Mouse (Mus musculus): Measurements from ENCODE around the gene Retreg3. TPM values are rescaled to one million over a fixed set of nuclear protein-coding genes. Genes with fewer than 3 reads are reported as not detected.
"Not testable (repeated sequence)": the region's sequence is repeated elsewhere in the genome, so short reads cannot be mapped to it uniquely, and the experiment has no call there.

Retreg3 gene
- total RNA-seq, 4 experiments from 2014 or later, result 28.8 to 30.4 (median 30.1) TPM

DNA sequence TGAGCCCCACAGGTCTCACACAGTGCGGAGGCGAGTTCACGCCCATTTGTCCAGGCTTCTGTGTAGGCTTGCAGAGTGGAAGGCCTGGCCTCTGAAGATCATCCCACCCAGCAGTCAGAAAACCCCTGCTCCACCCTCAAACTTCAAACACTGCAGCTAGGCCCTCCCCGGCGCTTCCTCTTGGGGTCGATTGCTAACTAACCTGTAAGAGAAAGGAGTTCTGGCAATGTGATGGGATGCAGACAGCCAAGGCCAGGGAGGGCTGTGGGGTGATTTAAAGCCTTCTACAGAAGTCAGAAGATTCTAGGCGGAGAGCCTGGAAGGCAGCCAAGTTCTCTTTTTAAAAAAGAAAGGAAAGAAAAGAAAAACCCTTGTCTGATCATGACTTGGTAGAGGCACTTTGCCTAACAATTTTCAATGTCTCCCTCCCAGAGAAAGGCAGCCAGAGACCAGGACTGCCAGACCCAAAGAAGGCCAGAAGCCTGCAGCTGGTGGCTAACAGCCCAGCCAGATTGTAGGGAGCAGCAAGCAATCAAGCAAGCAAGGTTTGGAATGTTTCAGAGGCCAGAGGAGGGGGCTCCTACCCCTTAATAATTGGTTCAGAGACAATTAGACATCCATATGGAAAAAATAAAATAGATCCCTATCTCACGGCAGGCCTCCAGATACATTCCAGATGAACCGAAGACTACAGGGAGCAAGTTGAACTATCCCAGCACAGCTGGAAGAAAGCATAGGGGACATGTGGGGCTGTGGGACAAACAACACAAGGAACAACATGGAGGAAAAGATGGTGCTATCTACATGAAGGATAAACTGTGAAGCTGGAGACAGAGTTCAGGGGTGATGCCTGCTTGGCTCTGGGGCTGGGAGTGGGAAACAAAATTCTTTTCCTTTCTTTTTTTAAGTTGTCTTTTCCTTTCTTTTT, 29.7 kb upstream of the Retreg3 start:
- DNase-seq (ENCODE audit: low spot score in 2 of 2), result peak in 1 of 2 experiments; percentile 26

DNA sequence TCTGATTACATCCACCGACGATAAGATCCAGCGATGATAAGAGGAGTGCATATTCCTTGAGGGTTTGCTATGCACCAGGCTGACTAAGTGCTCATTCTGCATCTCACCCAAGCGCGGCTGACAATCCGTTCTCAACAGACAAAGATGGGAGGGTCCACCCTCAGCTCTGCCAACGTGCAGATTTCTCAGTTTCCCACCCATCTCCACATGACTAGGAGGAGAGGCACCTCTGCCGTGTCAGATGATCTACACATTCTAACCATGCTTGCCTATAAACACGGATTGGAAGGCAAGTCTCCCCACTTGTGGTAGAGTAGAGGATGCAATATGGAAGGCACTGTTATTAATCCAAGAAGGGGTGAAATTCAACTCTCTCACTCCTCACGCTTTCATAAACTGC, 29.1 kb upstream of the Retreg3 start:
- no peak for DNase-seq (ENCODE audit: low spot score in 2 of 2)

DNA sequence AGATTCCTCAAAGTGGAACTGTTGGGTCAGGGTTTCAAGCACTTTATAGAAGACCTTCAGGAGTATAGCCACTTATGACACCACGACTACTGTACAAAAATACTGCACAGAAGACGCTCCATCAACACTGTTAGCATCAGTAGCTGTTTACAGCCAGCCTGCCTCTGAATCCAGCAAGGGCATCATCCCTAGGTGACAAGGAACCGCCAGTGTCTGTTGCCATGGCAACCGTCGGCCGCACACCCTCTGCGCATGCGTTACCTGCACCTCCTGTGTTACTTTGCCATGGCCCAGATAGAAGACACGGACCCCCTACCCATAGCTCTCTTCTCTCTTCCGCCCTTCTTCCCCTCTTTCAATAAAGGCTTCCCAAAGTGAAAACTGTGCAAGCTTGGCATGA, 26.7 kb upstream of the Retreg3 start:
- DNase-seq (ENCODE audit: low spot score in 2 of 2), result no peak

DNA sequence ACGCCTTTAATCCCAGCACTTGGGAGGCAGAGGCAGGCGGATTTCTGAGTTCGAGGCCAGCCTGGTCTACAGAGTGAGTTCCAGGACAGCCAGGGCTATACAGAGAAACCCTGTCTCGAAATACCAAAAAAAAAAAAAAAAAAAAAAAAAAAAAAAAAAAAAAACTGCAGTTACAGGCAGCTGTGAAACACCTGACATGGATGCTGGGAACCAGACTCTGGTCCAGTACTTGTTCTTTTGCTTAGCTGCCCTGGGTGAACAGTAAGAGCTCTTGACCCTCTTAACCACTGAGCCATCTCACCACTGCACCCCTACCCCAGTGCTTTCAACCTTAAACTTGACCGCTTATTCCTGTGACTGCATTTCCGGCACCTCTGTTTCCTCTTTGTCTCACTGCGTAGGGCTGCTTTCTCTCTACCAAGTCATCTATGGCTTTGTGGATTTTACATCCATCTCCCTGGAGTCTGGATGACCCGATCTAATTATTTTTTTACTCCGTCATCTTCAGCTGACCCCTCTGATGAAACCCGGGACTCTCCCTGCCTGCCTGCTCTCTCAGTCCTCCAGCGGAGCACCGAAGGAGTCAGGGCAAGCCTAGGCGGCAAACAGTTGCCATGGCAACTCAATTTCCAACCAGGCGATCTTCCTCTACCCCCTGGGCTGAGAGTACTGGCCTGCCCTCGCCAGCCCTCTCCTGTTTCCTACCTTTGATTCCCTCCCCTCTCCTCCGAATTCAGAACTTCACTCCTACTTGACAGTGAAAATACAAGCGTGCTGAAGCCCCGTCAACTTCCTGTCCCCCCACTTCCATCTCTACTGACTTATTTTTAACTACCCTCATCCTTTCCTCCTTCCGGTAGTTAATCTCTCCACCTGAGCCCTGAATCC, 23.9 kb upstream of the Retreg3 start:
- no peak for DNase-seq (ENCODE audit: low spot score in 2 of 2)

DNA sequence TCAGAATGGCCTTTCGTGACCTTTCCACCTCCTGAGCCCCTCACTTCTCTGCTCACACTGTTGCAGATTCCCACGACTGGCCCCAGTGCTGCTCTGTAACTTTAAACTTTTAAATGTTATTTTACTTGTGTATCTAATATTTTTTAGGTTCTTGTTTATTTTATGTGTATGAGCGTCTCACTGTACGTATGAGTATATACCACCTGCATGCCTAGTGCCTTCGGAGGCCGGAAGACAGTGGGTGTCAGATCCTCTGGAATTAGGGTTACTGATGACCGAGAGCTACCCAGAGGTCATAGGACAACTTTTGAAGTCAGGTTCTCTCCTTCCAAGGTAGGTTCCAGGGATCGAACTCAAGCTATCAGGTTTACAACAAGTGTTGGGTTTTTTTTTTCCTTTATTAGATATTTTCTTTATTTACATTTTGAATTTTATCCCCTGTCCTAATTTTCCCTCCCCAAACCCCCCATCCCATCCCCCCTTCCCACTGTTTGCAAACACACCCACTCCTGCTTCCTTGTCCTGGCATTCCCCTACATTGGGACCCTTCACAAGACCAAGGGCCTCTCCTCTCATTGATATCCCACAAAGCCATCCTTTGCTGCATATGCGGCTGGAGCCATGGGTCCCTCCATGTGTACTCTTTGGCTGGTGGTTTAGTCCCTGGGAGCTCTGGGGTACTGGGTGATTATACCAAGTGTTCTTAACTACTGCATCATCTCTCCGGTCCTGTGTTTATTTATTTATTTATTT, 22.7 kb upstream of the Retreg3 start:
- DNase-seq (ENCODE audit: low spot score in 2 of 2), result no peak

DNA sequence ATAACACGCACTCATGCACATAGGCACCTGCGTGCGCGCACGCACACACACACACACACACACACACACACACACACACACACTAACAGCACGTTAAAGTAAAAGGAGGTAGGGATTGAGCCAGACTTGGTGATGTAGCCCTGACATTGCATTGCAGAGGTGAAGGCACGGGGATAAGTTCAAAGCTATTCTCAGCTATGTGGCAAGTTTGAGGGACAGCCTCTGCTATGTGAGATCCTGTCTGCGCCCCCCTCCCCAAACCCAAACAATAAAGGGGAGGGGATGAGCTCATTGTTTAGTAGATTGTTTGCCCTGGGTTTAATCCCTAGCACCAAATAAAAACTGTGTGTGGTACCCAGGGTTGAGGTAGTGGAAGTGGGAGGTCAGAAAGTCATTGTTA, 21.4 kb upstream of the Retreg3 start:
- no peak for DNase-seq (ENCODE audit: low spot score in 2 of 2)

DNA sequence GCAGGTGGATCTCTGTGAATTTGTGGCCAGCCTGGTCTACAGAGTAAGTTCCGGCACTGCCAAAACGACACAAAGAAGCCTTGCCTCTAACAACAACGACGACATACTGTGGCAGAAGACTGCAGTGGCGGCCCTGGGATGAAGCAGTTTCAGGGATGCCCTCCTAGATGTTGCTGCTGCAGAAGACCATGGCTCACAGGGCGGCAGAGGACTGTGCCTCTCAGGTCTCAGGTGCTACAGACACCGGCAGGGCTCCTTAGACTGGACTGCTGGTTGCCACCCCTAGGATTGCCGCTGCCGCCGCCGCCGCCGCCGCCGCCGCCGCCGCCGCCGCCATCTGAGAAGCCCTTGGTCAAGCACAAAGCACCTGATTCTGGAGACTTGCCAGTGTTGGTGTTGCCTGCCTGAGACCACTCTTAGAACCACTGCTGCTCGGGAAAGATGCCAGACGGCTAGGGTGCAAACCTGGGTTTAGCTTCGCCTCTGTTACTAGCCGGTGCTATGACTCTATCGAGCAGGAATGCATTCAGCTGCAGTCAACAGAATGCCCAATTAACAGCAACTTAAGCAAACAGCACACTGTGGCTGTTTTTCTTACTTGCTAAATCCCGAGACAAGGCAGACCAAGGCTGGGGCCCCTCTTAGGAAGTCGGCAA, 20.6 kb upstream of the Retreg3 start:
- DNase-seq (ENCODE audit: low spot score in 2 of 2), result no peak

DNA sequence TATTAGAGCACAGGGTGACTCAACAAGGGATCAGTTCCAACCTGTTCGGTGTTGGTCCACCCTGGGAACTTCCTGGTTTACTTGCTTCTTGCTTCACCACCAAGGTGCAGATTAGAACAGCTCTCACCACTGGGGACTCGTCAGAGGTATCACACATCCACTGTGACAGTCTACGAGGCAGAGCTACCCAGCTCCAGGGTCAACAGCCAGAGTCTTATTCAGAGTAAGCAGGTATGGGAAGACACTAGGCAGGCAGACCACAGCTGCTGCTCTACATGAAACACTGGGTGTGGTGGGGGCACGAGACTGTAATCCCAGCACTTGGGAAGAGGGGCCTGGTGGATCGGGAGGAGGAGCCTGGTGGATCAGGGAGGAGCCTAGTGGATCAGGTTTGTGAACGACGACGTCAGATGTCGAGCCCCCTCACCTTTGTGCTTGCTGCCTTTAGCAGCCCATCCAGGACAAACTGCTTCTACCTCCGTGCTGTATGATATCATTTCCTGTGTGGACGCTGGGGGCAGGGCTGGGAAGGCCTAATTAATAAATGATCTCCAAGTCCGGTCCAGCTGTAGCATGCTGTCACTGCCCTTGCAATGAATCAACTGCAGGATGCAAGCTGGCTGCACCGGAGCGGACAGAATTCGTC, 19.0 kb upstream of the Retreg3 start:
- no peak for DNase-seq (ENCODE audit: low spot score in 2 of 2)

DNA sequence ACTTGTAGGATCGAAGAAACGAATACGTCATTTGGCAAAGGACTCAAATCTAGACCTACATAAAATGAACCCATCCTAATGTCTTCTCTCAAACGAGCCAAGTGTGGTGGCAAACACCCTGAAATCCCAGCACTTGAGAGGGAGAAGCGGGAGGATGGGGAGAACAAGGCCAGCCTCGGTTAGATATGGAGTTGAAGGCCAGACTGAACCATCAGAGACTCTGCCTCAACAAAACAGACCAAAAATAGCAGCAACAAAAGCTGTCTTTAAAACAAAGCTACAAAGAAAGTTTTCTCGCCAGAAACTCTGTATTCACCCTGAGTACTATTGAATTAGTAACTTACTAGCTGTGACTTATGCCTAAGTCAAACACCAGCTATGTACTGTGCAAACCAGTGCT, 17.3 kb upstream of the Retreg3 start:
- DNase-seq (ENCODE audit: low spot score in 2 of 2), result no peak

DNA sequence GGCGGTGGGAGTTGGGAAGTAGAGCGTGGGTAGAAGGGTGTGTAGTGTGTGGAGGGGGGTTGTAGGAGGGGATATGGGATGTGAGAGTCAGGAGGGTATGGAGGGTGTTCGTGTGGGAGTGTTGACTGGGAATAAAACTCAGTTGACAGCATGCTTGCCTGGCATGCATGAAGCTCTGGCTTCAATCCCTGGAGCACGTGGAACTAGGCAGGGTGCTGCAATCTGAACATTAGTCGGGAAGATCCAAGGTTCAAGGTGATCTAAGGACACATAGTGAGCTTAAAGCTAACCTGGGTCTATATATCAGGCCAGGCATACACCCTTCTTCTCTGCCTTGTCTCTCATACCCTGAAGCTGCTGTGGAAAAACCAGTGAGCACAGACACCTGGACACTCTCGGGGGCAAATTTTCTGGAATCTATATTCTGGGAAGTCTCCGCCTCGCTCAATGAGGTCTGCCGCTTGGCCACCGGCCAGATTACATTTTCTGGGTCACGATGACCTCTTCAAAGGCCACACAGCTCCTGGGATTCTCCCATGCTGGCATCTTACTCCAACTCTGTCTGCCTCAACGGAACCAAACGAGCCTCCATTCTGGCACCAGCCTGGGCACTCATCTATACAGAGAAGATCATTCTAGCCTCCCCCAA, 14.6 kb upstream of the Retreg3 start:
- peak in 1 of 2 experiments; percentile 23 for DNase-seq (ENCODE audit: low spot score in 2 of 2)

DNA sequence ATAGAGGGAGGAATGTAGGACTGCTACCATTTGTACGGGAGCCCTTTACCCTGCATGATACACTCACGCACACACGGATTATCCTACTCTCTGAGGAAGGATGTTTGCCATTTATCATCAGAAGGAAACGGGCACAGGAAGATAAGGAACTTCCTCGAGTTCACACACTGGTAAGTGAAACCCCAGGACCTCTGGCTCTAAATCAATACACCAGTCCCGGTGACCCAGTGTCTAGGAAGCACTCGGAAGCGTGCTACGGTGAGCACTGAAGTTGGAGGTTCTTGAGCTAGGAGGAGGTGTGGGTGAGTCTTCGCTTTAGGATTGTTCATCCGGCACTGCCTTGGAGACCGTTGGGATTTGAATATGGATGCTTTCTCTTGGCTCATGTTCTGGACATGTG, 13.3 kb upstream of the Retreg3 start:
- no peak for DNase-seq (ENCODE audit: low spot score in 2 of 2)

DNA sequence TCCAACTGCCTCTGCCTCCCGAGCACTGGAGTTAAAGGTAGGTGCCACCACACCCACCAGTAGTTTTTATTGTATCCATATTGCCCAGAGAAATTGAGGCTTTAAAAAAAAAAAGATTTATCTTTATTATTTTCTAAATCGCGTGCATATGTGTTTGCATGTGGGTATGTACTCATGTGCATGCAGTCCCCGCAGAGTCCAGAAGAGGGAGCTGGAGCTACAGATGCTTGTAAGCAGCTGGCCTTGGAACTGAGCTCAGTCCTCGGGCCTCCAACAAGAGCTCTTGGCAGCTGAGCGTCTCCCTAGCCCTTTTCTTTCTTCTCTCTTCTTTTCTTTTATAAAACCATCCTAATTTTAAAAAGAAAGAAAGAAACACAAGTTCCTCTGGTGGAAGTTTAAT, 12.0 kb upstream of the Retreg3 start:
- DNase-seq (ENCODE audit: low spot score in 2 of 2), result peak in 1 of 2 experiments; percentile 16

DNA sequence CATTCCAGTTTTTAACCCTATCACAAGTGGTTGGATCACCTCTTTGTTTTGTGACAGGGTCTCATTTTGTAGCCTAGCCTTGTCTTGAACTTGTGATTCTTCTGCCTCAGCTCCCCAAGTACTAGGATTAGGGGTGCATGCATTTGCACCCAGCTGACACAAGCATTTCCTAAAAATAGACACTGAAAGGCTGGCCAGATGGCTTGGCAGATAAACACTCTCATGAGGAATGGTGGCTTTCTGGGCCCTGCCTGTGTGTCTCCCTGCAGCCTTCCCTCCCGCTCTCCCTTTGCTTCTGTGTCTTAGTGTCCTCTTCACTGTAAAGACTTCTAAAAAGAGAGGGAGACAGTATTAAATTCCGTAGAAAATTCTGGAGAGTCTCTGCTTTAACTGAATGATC, 11.5 kb upstream of the Retreg3 start:
- peak in 1 of 2 experiments; percentile 22 for DNase-seq (ENCODE audit: low spot score in 2 of 2)

DNA sequence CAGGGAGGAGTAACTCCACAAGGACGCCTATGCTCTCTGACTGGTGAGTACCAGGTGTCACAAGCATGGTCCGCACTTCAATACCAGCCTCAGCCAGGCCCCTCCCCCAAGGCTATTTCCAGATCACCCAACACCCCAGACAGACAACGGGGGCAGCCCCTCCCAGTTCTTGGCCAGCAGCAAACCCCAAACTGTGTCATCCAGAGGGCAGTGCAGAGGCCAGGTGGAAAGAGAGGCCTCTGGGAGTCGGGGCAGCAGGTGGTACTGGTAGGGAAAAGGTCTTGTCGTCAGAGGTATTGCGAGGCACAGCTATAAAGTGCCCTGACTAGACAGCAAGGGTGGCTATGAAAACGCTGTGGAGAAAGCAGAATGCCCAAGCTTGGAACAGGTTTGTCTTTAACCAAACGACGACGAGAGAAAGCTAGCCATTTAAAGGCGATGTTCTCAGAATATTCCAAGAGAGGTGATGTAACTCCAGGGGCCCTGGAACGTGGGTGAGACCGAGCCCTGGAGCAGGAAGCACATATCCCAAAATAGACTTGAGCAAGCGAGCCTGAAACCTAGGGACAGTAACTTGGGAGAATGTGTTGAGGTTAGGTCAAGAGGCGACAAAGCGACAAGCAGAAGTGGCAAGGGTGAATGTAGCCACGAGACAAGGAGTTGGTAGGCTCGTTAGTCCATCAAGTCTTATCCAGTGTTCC, 10.5 kb upstream of the Retreg3 start:
- peak; percentile 82 to 92 for DNase-seq (ENCODE audit: low spot score in 2 of 2)

DNA sequence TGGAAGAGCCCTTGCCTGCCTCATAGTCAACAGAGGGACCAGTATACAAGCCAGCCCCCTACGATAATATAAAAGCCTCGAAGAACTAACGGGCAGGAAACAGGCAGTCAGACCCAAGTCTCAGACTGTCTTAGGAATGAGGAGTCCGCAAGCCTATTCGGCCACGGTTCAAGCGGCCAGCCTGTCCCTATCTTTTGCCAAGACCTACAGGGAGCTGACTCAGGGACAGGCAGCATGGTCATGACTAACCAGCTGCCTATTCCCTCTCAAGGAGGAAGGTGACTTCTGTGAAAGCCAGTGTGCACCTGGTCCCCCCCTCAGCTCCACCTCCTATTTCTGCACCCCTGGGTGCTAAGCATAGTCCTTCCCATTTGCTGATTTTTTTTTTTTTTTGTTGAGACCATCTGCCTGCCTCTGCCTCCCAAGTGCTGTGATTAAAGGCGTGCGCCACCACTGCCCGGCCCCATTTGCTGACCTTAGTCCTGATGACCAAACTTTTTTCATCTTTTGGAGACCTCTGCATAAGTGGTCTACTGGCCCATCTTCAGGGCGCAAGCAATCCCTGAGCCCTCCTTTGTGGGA, 9.4 kb upstream of the Retreg3 start:
- peak; percentile 39 to 53 for DNase-seq (ENCODE audit: low spot score in 2 of 2)

DNA sequence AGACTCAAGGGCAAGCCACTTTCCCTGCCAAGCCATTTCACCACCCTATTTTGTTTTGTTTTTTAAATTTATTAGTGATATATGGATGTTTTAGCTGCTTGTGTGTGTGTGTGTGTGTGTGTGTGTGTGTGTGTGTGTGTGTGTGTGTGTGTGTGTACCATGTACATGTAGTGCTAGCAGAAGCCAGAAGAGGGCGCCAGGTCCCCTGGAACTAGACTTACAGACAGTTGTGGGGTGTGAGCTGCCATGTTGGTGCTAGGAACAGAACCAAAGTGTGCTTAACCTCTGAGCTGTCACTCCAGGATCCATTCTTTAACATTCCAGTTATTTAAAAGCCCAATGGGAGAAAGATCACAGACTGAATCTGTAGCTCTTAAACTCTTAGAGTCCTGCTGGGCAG, 7.4 kb upstream of the Retreg3 start:
- no peak for DNase-seq (ENCODE audit: low spot score in 2 of 2)

DNA sequence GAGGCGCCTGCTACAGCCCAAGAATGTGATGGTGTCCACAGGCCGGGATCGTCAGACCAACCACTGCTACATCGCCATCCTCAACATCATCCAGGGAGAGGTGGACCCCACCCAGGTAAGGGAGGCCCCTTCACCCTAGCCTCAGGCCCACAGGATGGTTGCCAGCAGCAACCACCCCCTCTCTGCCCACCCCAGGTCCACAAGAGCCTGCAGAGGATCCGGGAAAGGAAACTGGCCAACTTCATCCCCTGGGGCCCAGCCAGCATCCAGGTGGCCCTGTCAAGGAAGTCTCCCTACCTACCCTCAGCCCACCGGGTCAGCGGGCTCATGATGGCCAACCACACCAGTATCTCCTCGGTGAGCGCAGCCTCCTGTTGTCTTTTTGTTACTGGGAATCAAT, 5.3 kb upstream of the Retreg3 start:
- DNase-seq (ENCODE audit: low spot score in 2 of 2), result not testable (repeated sequence)

DNA sequence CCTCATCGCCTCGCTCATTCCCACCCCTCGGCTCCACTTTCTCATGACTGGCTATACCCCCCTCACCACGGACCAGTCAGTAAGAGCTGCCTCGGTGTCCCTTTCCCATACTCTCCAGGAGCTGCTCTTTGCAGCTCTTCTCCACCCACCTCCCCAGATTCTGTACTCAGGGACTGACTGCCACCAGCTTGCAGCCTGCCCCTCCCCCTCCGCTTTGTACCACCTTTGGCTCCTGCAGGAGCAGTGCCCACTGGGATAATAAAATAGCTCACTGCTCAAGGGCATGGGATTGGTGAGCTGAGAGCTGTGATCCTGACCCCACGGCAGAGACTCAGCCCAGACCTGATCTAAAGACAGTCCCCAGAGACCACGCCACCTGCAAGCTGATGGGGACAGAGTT, 4.8 kb upstream of the Retreg3 start:
- not testable (repeated sequence) for DNase-seq (ENCODE audit: low spot score in 2 of 2)

All from gastrocnemius, adult 8-10 months (tissue).